Mouse (Mus musculus) heart, embryonic 10.5 days (tissue): Measurements from ENCODE around the gene Cd72. TPM values are rescaled to one million over a fixed set of nuclear protein-coding genes. Genes with fewer than 3 reads are reported as not detected.

ENCODE experiments used
- DNase-seq: peaks from one replicate; pipeline ENCODE4 v3.0.0-alpha.2; 2017; ENCODE audit warnings: low spot score
- H3K27ac ChIP-seq: fragments of 300-500 bp; sonication (generic); 2 replicates; pipeline ENCODE4 v1.5.1; 2016; ENCODE audit warnings: mild to moderate bottlenecking
- H3K27me3 ChIP-seq: fragments of 300-500 bp; sonication (generic); 2 replicates; pipeline ENCODE4 v1.6.1; 2016; ENCODE audit warnings: mild to moderate bottlenecking; ENCODE audit not compliant: poor library complexity, insufficient read depth, severe bottlenecking
- H3K36me3 ChIP-seq: fragments of 300-500 bp; sonication (generic); 2 replicates; pipeline ENCODE4 v1.6.1; 2016; ENCODE audit warnings: mild to moderate bottlenecking, moderate library complexity
- H3K4me1 ChIP-seq: fragments of 300-500 bp; sonication (generic); 2 replicates; pipeline ENCODE4 v1.6.1; 2016; ENCODE audit warnings: mild to moderate bottlenecking
- H3K4me3 ChIP-seq: fragments of 300-500 bp; sonication (generic); 2 replicates; pipeline ENCODE4 v1.5.1; 2016; ENCODE audit warnings: mild to moderate bottlenecking, moderate library complexity
- H3K9me3 ChIP-seq: fragments of 300-500 bp; sonication (generic); 2 replicates; pipeline ENCODE4 v1.6.1; 2016; ENCODE audit warnings: mild to moderate bottlenecking, moderate library complexity
- WGBS: fragments of 180-500 bp; shearing (Covaris S2); methylation state at CpG from one replicate; pipeline ENCODE4 v1.1.7; 2016; 5-methylcytosine and 5-hydroxymethylcytosine counted together
- polyA plus RNA-seq: library from polyadenylated mRNA; unstranded; fragments of >200 nt; fragmentation: Nextera tagmentation; extraction: Ambion mirVana; gene quantifications from 2 replicates; pipeline ENCODE4 v1.2.1, GENCODE M21; 2016

The Cd72 gene
- polyA plus RNA-seq, 1 experiment from 2014 or later: 1.4 TPM

DNA sequence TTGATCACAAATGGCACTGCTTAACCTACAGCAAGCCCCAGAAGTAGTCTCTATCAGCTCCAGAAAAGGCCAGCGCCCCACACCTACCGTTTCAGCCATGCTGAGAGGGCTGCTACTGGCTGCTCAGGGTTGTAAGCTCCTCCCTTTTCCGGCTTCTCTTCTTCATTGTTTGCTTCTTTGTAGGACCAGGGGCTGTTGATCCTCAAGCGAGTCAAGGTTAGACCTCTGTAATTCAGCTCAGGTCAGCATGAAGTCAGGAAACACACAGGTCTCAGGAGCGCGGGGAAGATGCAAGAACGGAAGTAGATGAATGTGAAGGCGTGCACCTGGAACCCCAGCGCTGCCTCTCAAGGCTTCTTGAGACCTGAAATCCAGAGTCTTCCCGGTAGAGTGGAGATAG, 49.7 kb downstream of the Cd72 start:
- no peak overlapping the region for H3K27ac ChIP-seq
- 85% methylated on average over 10 of the region's 10 CpGs for WGBS

DNA sequence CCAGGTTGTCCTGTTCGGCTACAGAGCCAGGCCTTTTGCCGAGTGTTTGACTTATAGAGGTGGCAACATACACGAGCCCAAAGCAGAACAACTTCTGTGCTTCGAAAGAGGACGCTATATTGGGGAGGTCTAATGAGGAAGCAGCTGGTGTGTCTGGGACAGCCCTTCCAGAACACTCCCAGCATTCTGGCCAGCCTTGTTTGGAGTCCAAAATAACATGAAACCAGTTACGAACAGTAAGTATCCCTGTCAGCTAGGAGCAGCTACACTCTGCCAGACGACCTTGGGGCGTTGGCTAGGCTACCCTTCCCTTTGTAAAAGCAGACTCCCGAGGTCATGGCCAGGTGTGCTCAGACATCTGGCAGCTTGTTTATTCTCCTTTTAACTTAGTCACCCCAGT, 52.2 kb downstream of the Cd72 start:
- Histone ChIP-seq H3K27me3 (no peaks in the 10 kb centered on the region), H3K36me3 (no peaks in the 10 kb centered on the region), H3K4me1 (peaks cover 70% of the 10 kb centered on the region), H3K9me3 (no peaks in the 10 kb centered on the region), H3K27ac (no peak overlapping the region), H3K4me3 (no peak overlapping the region)
- WGBS: 73% methylated on average over 9 of the region's 9 CpGs
- peak; percentile 50 for DNase-seq

More for the DNA sequence above, 49.7 kb downstream of the Cd72 start:
- no peaks in the 10 kb centered on the region for H3K27me3 ChIP-seq
- H3K36me3 ChIP-seq: no peaks in the 10 kb centered on the region
- DNase-seq: no peak
- H3K9me3 ChIP-seq: no peaks in the 10 kb centered on the region
- H3K4me1 ChIP-seq: peaks cover 62% of the 10 kb centered on the region
- no peak overlapping the region for H3K4me3 ChIP-seq

DNA sequence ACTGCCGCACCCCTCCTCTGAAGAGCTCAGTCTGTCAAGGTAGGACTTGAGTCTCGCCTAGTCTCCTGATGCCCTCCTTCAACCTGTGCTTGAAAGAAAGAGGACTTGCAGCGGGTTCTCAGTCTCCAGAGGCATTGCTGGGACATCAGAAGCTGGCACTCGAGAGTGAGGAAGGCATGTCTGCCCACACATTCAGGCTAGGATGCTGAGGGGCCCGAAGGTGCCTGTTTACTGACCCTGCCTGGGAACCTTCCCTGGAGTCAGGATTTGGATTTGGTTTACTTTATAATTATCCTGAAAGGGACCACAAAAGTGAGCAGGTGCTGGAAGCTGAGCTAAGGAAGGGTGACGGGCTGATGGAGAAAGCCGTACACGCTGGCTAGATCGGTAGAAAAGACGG, 52.9 kb downstream of the Cd72 start:
- no peaks in the 10 kb centered on the region for H3K36me3 ChIP-seq
- peak overlapping the region; percentile 69 for H3K27ac ChIP-seq
- peaks cover 62% of the 10 kb centered on the region for H3K4me1 ChIP-seq
- 87% methylated on average over 10 of the region's 10 CpGs for WGBS
- H3K4me3 ChIP-seq: peak overlapping the region; percentile 12; the same call in 1 of the 2 replicates
- H3K9me3 ChIP-seq: no peaks in the 10 kb centered on the region
- peak; percentile 61 for DNase-seq
- H3K27me3 ChIP-seq: no peaks in the 10 kb centered on the region

DNA sequence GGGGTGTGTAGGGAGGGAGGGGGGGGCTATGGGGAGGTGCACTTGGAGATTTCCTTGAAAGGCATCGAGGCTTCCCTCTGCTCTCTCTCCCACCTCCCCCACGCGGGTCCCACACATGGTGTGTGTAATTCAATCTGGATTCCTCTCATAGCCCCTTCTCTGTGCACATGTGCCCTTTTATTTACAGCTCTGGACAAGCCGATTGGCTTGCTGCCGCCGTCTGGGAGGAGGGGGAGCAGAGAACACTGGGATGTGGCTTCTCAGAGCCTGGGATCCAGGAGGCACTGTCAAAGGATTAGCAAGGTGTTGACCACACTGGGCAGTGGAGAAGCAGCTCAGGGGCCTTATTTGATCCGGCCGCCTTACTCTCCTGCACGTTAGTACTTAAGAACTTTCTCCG, 53.5 kb downstream of the Cd72 start:
- Histone ChIP-seq H3K4me1 (peaks cover 58% of the 10 kb centered on the region), H3K9me3 (no peaks in the 10 kb centered on the region), H3K27ac (peak overlapping the region; percentile 69), H3K27me3 (no peaks in the 10 kb centered on the region), H3K4me3 (peak overlapping the region; percentile 12; the same call in 1 of the 2 replicates), H3K36me3 (no peaks in the 10 kb centered on the region)
- DNase-seq: peak; percentile 76
- WGBS: 38% methylated on average over 10 of the region's 10 CpGs

DNA sequence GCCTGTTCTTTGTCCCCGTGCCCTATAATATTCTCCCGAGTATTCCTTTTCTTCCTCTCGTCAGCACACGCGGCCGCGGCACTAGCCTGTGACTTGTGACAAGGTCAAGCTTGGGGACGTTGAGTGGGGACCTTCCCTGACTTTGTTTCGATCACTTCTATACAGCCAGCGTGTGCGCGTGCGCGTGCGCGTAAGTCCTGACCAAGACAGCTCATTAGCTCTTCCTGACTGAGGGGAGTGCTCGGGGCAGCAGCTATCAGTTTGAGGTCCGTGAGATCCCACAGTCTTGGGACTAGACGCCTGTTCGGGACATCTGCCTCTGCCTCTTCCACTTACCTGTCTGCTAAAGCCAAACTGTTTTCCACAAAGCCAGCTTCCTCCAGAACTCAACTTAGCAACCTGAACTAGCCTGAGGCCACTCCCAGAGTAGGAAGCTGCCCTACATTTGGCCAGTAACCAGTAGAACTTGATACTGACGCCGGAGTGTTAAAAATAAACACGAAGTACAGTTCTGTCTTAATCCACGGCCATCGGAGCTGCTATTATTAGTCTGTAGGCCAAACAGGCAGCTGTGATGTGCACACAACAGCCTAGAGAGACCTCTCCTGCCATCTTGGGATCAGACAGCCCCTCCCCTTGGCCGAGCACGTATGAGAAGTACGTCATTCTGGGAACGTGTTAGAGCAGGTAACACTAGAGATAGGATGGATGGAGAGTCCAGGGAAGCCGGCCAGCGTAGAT, 54.9 kb downstream of the Cd72 start:
- Histone ChIP-seq H3K36me3 (no peaks in the 10 kb centered on the region), H3K9me3 (no peaks in the 10 kb centered on the region), H3K27me3 (no peaks in the 10 kb centered on the region), H3K4me3 (peak overlapping the region; percentile 29; the same call in 1 of the 2 replicates), H3K27ac (peak overlapping the region; percentile 85), H3K4me1 (peaks cover 62% of the 10 kb centered on the region)
- 60% methylated on average over 31 of the region's 31 CpGs for WGBS
- DNase-seq: no peak

DNA sequence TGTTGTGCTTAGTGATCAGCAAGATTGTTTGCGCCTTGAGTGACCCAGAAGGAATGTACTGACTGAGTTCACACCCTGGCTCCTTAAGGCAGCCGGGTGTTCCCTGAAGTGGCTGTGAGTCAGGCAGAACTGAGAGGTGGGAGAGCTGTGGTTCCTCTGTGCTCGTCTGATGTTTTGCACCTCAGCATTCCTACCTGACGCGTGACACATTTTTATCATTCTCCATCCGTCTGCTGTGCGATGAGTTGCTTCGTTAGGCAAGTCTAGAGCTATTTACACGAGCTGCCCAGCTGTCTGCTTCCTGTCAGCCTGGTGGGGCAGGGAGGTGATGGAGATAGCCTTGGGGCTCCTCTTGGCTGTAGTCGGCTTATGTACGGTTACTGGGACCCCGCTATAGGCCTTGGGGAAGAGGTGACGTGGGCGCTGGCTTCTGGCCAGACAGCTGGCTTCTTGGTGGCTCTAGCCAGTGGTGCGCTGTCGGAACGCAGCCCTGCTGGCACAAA, 55.5 kb downstream of the Cd72 start:
- Histone ChIP-seq H3K27me3 (no peaks in the 10 kb centered on the region), H3K36me3 (no peaks in the 10 kb centered on the region), H3K4me1 (peaks cover 69% of the 10 kb centered on the region), H3K27ac (peak overlapping the region; percentile 85), H3K9me3 (no peaks in the 10 kb centered on the region), H3K4me3 (peak overlapping the region; percentile 29; the same call in 1 of the 2 replicates)
- WGBS: 25% methylated on average over 17 of the region's 17 CpGs
- DNase-seq: no peak

DNA sequence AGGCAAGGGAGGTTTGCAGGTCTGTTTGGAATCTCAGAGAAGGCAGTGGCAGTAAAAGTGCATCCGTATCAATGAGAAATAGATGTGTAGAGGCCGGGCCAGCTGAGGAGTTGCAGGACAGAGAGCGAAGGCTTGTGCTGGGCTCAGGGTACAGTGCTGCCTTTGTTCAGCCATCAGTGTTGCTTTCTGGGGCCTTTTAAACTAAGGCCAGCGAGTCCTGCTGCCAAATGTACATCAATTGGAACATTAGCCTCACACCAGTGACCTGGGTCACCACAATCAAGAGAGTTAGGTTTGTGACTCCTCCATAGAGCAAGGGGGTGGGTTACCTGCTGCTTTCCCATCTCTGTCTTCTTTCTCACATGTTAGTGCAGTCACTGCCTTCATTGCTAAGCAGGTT, 56.4 kb downstream of the Cd72 start:
- Histone ChIP-seq H3K4me1 (peaks cover 69% of the 10 kb centered on the region), H3K4me3 (no peak overlapping the region), H3K36me3 (no peaks in the 10 kb centered on the region), H3K27me3 (no peaks in the 10 kb centered on the region), H3K27ac (peak overlapping the region; percentile 85; the same call in 1 of the 2 replicates), H3K9me3 (no peaks in the 10 kb centered on the region)
- WGBS: 64% methylated on average over 4 of the region's 4 CpGs
- DNase-seq: no peak

Other genes with a start within 250 kb of the Cd72 start
- gene Atp8b5, start 187.5 kb downstream of the Cd72 start, polyA plus RNA-seq: 0.10 and 0.46 TPM in 2 replicates
- 9.9 and 11.2 TPM in 2 replicates for gene Rusc2, start 72.6 kb downstream of the Cd72 start, polyA plus RNA-seq
- gene Fam166b, start 25.5 kb downstream of the Cd72 start, polyA plus RNA-seq: not detected in 2 replicates
- 5.0 and 6.3 TPM in 2 replicates for gene Tesk1, start 12.7 kb downstream of the Cd72 start, polyA plus RNA-seq
- not detected in 2 replicates for gene Sit1, start 29.1 kb upstream of the Cd72 start, polyA plus RNA-seq
- 67.2 and 71.7 TPM in 2 replicates for gene Ccdc107, start 38.3 kb upstream of the Cd72 start, polyA plus RNA-seq
- 39.9 and 40.1 TPM in 2 replicates for gene Arhgef39, start 45.1 kb upstream of the Cd72 start, polyA plus RNA-seq
- 1.4 and 1.7 TPM in 2 replicates for gene Car9, start 52.3 kb upstream of the Cd72 start, polyA plus RNA-seq
- gene Tpm2, start 69.1 kb upstream of the Cd72 start, polyA plus RNA-seq: 135 and 142 TPM in 2 replicates
- 63.8 and 68.8 TPM in 2 replicates for gene Creb3, start 107.7 kb upstream of the Cd72 start, polyA plus RNA-seq
- gene Tln1, start 108.1 kb upstream of the Cd72 start, polyA plus RNA-seq: 82.7 and 99.6 TPM in 2 replicates
- 20.9 and 29.7 TPM in 2 replicates for gene Rgp1, start 124.1 kb upstream of the Cd72 start, polyA plus RNA-seq
- 22.8 and 27.6 TPM in 2 replicates for gene Gba2, start 124.2 kb upstream of the Cd72 start, polyA plus RNA-seq
- gene Msmp, start 129.9 kb upstream of the Cd72 start, polyA plus RNA-seq: 1.6 and 1.8 TPM in 2 replicates
- gene Npr2, start 177.3 kb upstream of the Cd72 start, polyA plus RNA-seq: 5.5 and 5.6 TPM in 2 replicates
- 0.63 and 2.0 TPM in 2 replicates for gene Spag8, start 199.0 kb upstream of the Cd72 start, polyA plus RNA-seq
- 101 and 117 TPM in 2 replicates for gene Hint2, start 201.8 kb upstream of the Cd72 start, polyA plus RNA-seq
- gene Tmem8b, start 214.3 kb upstream of the Cd72 start, polyA plus RNA-seq: 2.7 and 3.3 TPM in 2 replicates
- gene Fam221b, start 214.5 kb upstream of the Cd72 start, polyA plus RNA-seq: 1.7 and 1.9 TPM in 2 replicates
- not detected in 2 replicates for gene Olfr70, start 246.2 kb upstream of the Cd72 start, polyA plus RNA-seq